Mouse (Mus musculus): Measurements from ENCODE around the gene Ldhb. TPM values are rescaled to one million over a fixed set of nuclear protein-coding genes. Genes with fewer than 3 reads are reported as not detected.

The Ldhb gene
- total and polyA plus RNA-seq, 2 experiments, result 2.6 to 3.9 TPM

- Histone ChIP-seq H3K79me2 (ENCODE audit: control insufficient read depth, insufficient read depth, low read length) (peaks cover 7% of the 10 kb centered on the region; the same call in 1 of the 2 replicates), H3K4me1 (ENCODE audit: control insufficient read depth, insufficient read depth, low read length) (peaks cover 20% of the 10 kb centered on the region), H3K27me3 (ENCODE audit: control insufficient read depth, insufficient read depth, low read length) (no peaks in the 10 kb centered on the region), H3K4me3 (ENCODE audit: insufficient read depth, low read depth, low read length) (peak overlapping the region; percentile 48), H3K36me3 (ENCODE audit: control insufficient read depth, insufficient read depth, low read length) (no peaks in the 10 kb centered on the region), H3K27ac (replicated peaks; ENCODE audit: insufficient read depth, low read depth, low read length) (peak overlapping the region; percentile 86), H3K9ac (ENCODE audit: low read depth, low read length) (peak overlapping the region; percentile 48)
- peak; percentile 94 for DNase-seq (ENCODE audit: extremely low read depth, low read depth, low spot score)
- 21% methylated on average over 8 of the region's 8 CpGs for WGBS
- TF ChIP-seq POLR2A (IDR thresholded peaks at IDR 0.05; ENCODE audit: extremely low read depth, insufficient read depth, low read length) (no peak), CTCF (IDR thresholded peaks at IDR 0.05; ENCODE audit: low read depth, low read length) (no peak)
These were observed 36.6 kb downstream of the Ldhb start for GRCm38 (mm10) chr6:142471141-142471540.

- peak; percentile 61 for DNase-seq (ENCODE audit: extremely low read depth, low read depth, low spot score)
- Histone ChIP-seq H3K4me1 (ENCODE audit: control insufficient read depth, insufficient read depth, low read length) (peaks cover 20% of the 10 kb centered on the region), H3K4me3 (ENCODE audit: insufficient read depth, low read depth, low read length) (no peak overlapping the region), H3K79me2 (ENCODE audit: control insufficient read depth, insufficient read depth, low read length) (peaks cover 7% of the 10 kb centered on the region; the same call in 1 of the 2 replicates), H3K27ac (replicated peaks; ENCODE audit: insufficient read depth, low read depth, low read length) (no peak overlapping the region; the same call in 1 of the 2 replicates), H3K36me3 (ENCODE audit: control insufficient read depth, insufficient read depth, low read length) (no peaks in the 10 kb centered on the region), H3K9ac (ENCODE audit: low read depth, low read length) (no peak overlapping the region), H3K27me3 (ENCODE audit: control insufficient read depth, insufficient read depth, low read length) (no peaks in the 10 kb centered on the region)
- peak; percentile 22; the same call in 1 of the 2 replicates for TF ChIP-seq CTCF (IDR thresholded peaks at IDR 0.05; ENCODE audit: low read depth, low read length)
- no peak for TF ChIP-seq POLR2A (IDR thresholded peaks at IDR 0.05; ENCODE audit: extremely low read depth, insufficient read depth, low read length)
- 38% methylated on average over 4 of the region's 4 CpGs for WGBS
These were observed 38.2 kb downstream of the Ldhb start for GRCm38 (mm10) chr6:142469602-142470001.

- Histone ChIP-seq H3K27ac (replicated peaks; ENCODE audit: insufficient read depth, low read depth, low read length) (no peak overlapping the region), H3K4me3 (ENCODE audit: insufficient read depth, low read depth, low read length) (no peak overlapping the region), H3K36me3 (ENCODE audit: control insufficient read depth, insufficient read depth, low read length) (peaks cover 46% of the 10 kb centered on the region), H3K27me3 (ENCODE audit: control insufficient read depth, insufficient read depth, low read length) (no peaks in the 10 kb centered on the region), H3K9ac (ENCODE audit: low read depth, low read length) (no peak overlapping the region), H3K79me2 (ENCODE audit: control insufficient read depth, insufficient read depth, low read length) (no peaks in the 10 kb centered on the region; the same call in 1 of the 2 replicates), H3K4me1 (ENCODE audit: control insufficient read depth, insufficient read depth, low read length) (peaks cover 6% of the 10 kb centered on the region; the same call in 1 of the 2 replicates)
- TF ChIP-seq POLR2A (IDR thresholded peaks at IDR 0.05; ENCODE audit: extremely low read depth, insufficient read depth, low read length) (no peak), CTCF (IDR thresholded peaks at IDR 0.05; ENCODE audit: low read depth, low read length) (no peak)
- 90% methylated on average over 6 of the region's 6 CpGs for WGBS
- no peak for DNase-seq (ENCODE audit: extremely low read depth, low read depth, low spot score)
These were observed 45.6 kb downstream of the Ldhb start for GRCm38 (mm10) chr6:142462194-142462593.

GRCm38 (mm10) chr6:142459017-142459678 lies 48.6 kb downstream of the Ldhb start:
- WGBS, result 28% methylated on average over 14 of the region's 14 CpGs
- peaks cover 71% of the 10 kb centered on the region for H3K36me3 ChIP-seq (ENCODE audit: control insufficient read depth, insufficient read depth, low read length)
- H3K9ac ChIP-seq (ENCODE audit: low read depth, low read length), result no peak overlapping the region
- DNase-seq (ENCODE audit: extremely low read depth, low read depth, low spot score), result peak; percentile 91
- no peaks in the 10 kb centered on the region for H3K27me3 ChIP-seq (ENCODE audit: control insufficient read depth, insufficient read depth, low read length)
- no peak overlapping the region for H3K4me3 ChIP-seq (ENCODE audit: insufficient read depth, low read depth, low read length)
- H3K4me1 ChIP-seq (ENCODE audit: control insufficient read depth, insufficient read depth, low read length), result peaks cover 6% of the 10 kb centered on the region; the same call in 1 of the 2 replicates
- no peaks in the 10 kb centered on the region for H3K79me2 ChIP-seq (ENCODE audit: control insufficient read depth, insufficient read depth, low read length)
- H3K27ac ChIP-seq (replicated peaks; ENCODE audit: insufficient read depth, low read depth, low read length), result peak overlapping the region; percentile 11; the same call in 1 of the 2 replicates
- no peak for TF ChIP-seq CTCF (IDR thresholded peaks at IDR 0.05; ENCODE audit: low read depth, low read length)
- TF ChIP-seq POLR2A (IDR thresholded peaks at IDR 0.05; ENCODE audit: extremely low read depth, insufficient read depth, low read length), result no peak

- H3K27me3 ChIP-seq (ENCODE audit: control insufficient read depth, insufficient read depth, low read length), result no peaks in the 10 kb centered on the region
- no peak for DNase-seq (ENCODE audit: extremely low read depth, low read depth, low spot score)
- H3K27ac ChIP-seq (replicated peaks; ENCODE audit: insufficient read depth, low read depth, low read length), result no peak overlapping the region
- 84% methylated on average over 7 of the region's 7 CpGs for WGBS
- no peak overlapping the region for H3K9ac ChIP-seq (ENCODE audit: low read depth, low read length)
- no peaks in the 10 kb centered on the region for H3K79me2 ChIP-seq (ENCODE audit: control insufficient read depth, insufficient read depth, low read length)
- peaks cover 69% of the 10 kb centered on the region for H3K36me3 ChIP-seq (ENCODE audit: control insufficient read depth, insufficient read depth, low read length)
- no peak overlapping the region for H3K4me3 ChIP-seq (ENCODE audit: insufficient read depth, low read depth, low read length)
- TF ChIP-seq CTCF (IDR thresholded peaks at IDR 0.05; ENCODE audit: low read depth, low read length), result no peak
- no peak for TF ChIP-seq POLR2A (IDR thresholded peaks at IDR 0.05; ENCODE audit: extremely low read depth, insufficient read depth, low read length)
- H3K4me1 ChIP-seq (ENCODE audit: control insufficient read depth, insufficient read depth, low read length), result peaks cover 6% of the 10 kb centered on the region; the same call in 1 of the 2 replicates
These were observed 49.7 kb downstream of the Ldhb start for GRCm38 (mm10) chr6:142458010-142458409.
